Mouse (Mus musculus): ENCODE measurements at regions not wholly inside any gene's neighbourhood (a gene's known extent, or its start where the extent isn't known, plus 50 kb on each side); places are given as distances from the start of the nearest gene placed in this dataset.

DNA sequence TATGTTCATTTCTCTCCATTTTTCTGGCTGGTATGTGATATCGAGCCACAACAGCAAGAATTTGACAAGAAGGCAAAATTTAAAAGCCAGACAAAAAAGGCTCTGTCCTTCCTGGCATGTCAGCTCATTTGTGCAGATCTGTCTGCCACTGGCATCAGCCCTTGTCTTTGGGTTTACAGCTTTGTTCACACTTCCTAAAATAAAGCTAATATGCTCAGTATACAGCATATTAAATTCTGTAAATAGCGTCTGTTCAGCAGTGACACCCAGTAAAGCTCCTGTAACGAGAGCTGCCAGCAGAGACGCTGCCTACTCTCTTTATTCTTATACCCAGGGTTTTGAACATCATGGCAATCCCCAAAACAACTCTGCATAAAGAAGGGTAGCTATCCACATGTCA lies 401.5 kb downstream of the Cbln4 start:
- Histone ChIP-seq H3K27ac (ENCODE audit: insufficient read depth, low read length) (no peak overlapping the region), H3K4me1 (ENCODE audit: control insufficient read depth, insufficient read depth, low read length) (no peaks in the 10 kb centered on the region), H3K4me3 (ENCODE audit: insufficient read depth, low read length) (no peak overlapping the region)
- no peak for TF ChIP-seq POLR2A (IDR thresholded peaks at IDR 0.05; ENCODE audit: low read depth, low read length)
- TF ChIP-seq CTCF (IDR thresholded peaks at IDR 0.05; ENCODE audit: borderline replicate concordance, insufficient read depth, low read length), result no peak

DNA sequence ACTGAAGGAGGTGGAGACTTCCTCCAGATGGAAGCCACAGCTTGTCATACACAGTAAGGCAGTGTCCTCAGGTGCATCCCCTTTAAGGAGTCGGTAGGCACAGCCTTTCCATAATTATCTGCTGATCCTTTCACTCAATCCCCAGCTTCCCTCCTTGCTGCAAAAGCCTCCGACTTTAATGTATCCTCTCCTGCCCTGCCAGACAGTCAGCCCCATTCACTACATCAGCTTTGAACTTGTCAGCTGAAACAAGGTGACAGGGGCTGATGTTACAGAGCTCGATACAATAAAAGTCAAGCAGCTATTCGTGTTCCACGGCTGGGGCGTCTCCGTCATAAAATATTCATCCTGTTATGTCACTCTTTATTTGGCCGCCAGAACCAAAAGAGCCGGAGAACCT lies 402.8 kb downstream of the Cbln4 start:
- TF ChIP-seq POLR2A (IDR thresholded peaks at IDR 0.05; ENCODE audit: low read depth, low read length) (no peak), CTCF (IDR thresholded peaks at IDR 0.05; ENCODE audit: borderline replicate concordance, insufficient read depth, low read length) (no peak)
- H3K4me1 ChIP-seq (ENCODE audit: control insufficient read depth, insufficient read depth, low read length), result no peaks in the 10 kb centered on the region
- no peak overlapping the region for H3K4me3 ChIP-seq (ENCODE audit: insufficient read depth, low read length)
- H3K27ac ChIP-seq (ENCODE audit: insufficient read depth, low read length), result no peak overlapping the region

DNA sequence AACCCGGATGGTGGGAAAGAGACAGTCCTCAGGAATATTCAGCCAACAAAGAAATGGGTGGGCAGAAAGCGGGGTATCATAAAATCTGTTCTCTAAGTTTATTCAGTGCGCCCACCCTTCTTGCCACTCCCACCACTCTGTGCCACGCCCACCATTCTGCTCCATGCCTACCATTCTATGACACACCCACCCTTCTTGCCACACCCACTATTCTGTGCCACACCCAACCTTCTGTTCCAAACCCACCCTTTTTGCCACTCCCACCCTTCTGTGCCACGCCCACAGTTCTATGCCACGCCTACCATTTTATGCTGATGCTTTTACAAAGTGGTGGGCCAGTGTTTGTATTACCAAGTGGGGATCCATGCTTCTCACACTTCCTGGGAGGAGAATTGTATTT lies 404.3 kb downstream of the Cbln4 start:
- TF ChIP-seq CTCF (IDR thresholded peaks at IDR 0.05; ENCODE audit: borderline replicate concordance, insufficient read depth, low read length), result no peak
- TF ChIP-seq POLR2A (IDR thresholded peaks at IDR 0.05; ENCODE audit: low read depth, low read length), result no peak
- Histone ChIP-seq H3K27ac (ENCODE audit: insufficient read depth, low read length) (no peak overlapping the region), H3K4me1 (ENCODE audit: control insufficient read depth, insufficient read depth, low read length) (no peaks in the 10 kb centered on the region), H3K4me3 (ENCODE audit: insufficient read depth, low read length) (no peak overlapping the region)

DNA sequence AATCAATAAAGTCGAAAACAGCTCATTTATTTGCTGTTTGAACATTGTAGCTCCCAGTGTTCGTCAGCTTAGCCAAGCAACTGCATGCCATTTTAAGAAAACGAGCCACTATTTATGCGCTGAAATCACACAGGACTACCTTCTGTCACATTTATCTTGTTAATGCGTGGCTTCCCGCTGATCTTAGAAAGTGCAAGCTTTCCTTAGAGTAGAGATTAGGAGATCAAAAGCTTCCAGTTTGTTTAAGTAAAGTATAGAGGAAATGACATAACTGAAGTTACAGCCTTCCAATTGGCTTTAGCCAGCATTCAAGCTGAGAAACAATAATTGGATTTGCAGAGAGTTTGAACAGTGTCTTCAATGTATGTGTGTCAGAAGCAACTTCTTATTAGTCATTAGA lies 406.4 kb downstream of the Cbln4 start:
- TF ChIP-seq CTCF (IDR thresholded peaks at IDR 0.05; ENCODE audit: borderline replicate concordance, insufficient read depth, low read length), result no peak
- TF ChIP-seq POLR2A (IDR thresholded peaks at IDR 0.05; ENCODE audit: low read depth, low read length), result no peak
- Histone ChIP-seq H3K27ac (ENCODE audit: insufficient read depth, low read length) (no peak overlapping the region), H3K4me1 (ENCODE audit: control insufficient read depth, insufficient read depth, low read length) (no peaks in the 10 kb centered on the region), H3K4me3 (ENCODE audit: insufficient read depth, low read length) (no peak overlapping the region)

DNA sequence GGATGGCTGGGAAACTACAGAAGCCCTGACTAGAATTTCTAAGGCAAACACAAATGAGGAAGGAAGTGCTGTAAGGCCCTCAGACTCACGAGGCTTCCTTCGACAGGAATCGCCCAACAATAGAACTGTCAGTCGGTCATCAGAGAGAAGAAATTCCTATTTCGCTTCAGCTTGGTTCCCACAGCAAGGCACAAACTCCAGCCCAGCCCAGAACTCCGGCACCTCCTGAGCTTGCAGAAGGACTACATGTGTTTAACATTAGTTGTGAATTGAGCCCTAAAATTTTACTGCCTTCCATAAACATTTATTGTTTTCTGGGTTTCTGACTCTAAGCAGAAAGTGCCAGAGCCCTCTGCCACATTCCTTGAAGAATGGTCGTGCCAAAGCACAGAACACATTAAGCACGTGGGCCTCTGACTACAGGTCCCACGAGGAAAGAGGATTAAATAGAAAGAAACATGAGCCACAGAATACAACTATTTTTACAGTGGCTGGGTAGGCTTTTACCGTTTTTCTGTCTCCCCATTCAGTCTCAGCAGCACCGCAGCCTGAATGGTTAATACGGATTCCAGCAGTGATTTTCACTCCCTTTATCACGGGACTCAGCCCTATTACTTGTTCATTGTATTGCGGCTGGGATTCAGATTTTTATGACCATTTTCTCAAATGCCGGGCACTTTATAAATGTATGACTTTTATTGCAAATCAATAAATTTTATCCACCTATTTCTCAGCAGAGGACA lies 409.7 kb downstream of the Cbln4 start:
- Histone ChIP-seq H3K4me3 (ENCODE audit: insufficient read depth, low read length) (no peak overlapping the region), H3K4me1 (ENCODE audit: control insufficient read depth, insufficient read depth, low read length) (no peaks in the 10 kb centered on the region), H3K27ac (ENCODE audit: insufficient read depth, low read length) (no peak overlapping the region)
- TF ChIP-seq POLR2A (IDR thresholded peaks at IDR 0.05; ENCODE audit: low read depth, low read length) (no peak), CTCF (IDR thresholded peaks at IDR 0.05; ENCODE audit: borderline replicate concordance, insufficient read depth, low read length) (no peak)

DNA sequence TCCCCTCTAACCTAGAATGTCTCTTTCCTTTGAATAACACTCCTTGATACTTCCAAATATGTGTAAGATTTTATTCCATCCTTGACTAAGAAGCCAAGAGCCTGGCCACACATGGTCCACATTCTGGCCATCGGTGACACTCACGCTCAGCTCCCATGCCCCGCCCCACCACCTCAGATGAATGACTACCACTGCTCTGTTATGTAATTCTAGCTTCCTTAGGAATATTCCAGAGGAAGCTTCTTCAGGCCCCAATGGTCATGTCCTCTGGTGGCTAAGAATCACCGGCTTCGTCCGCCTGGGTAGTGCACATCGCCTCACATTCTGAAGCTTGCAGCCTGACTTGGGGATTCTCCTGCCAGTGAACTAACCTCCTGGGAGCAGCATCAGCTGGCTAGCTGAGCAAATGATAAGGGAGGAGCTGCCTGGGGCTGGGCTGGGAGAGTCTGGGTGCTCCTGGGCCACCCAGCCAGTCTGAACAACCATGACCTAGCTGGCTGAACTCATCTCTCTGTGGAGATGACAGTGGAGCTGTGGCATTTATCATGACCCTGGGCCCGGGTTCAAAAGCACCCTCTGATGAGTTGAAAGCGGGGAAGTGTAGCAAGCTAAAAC lies 413.1 kb downstream of the Cbln4 start:
- TF ChIP-seq CTCF (IDR thresholded peaks at IDR 0.05; ENCODE audit: borderline replicate concordance, insufficient read depth, low read length) (no peak), POLR2A (IDR thresholded peaks at IDR 0.05; ENCODE audit: low read depth, low read length) (no peak)
- Histone ChIP-seq H3K27ac (ENCODE audit: insufficient read depth, low read length) (no peak overlapping the region), H3K4me3 (ENCODE audit: insufficient read depth, low read length) (no peak overlapping the region), H3K4me1 (ENCODE audit: control insufficient read depth, insufficient read depth, low read length) (no peaks in the 10 kb centered on the region)

DNA sequence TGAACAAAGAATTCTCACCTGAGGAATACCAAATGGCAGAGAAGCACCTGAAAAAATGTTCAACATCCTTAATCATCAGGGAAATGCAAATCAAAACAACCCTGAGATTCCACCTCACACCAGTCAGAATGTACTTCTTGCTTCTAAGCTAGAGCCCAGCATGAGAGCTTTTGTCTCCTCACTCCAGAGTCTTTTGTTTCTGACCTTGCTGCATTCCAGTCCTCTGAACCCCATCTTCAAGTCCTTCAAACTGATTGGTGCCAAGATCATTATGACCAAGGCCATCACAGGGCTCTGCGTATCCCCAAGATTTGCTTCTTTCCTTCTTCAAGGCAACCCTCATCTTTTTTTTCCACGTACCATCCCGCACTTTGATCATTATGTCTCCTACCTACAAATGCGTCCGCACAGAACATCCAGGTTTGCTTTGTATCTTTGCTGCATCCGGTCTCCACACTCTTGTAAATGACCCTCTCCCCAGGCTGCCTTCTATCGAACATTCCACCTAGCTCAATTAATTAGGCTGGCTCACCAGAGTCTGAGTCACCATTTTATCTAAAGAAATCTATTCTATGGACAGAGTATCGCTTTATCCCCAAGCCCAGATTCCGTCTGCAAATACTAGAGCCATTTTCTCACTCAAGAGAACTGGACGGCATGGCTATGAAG lies 414.9 kb downstream of the Cbln4 start:
- no peaks in the 10 kb centered on the region for H3K4me1 ChIP-seq (ENCODE audit: control insufficient read depth, insufficient read depth, low read length)
- no peak overlapping the region for H3K27ac ChIP-seq (ENCODE audit: insufficient read depth, low read length)
- H3K4me3 ChIP-seq (ENCODE audit: insufficient read depth, low read length), result no peak overlapping the region
- TF ChIP-seq POLR2A (IDR thresholded peaks at IDR 0.05; ENCODE audit: low read depth, low read length), result no peak
- no peak for TF ChIP-seq CTCF (IDR thresholded peaks at IDR 0.05; ENCODE audit: borderline replicate concordance, insufficient read depth, low read length)

DNA sequence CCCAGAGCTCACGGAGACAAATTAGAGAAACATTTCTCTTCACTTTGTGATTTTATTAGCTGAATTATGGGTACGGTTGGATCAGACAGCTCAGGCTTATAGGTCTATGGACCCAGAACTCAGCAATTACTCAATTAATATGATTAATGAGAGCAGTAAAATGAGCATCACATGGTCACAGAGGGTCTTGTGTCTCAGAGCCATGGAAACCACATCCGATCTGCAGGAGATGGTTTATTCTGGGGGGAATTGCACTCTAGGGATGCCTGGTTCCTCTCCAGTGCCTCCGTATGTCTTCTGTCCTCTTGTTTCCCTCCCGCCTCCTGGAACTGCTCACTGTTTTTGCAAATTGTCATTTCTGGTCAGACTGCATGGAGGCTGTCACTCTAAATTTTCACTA lies 422.6 kb downstream of the Cbln4 start:
- Histone ChIP-seq H3K27ac (ENCODE audit: insufficient read depth, low read length) (no peak overlapping the region), H3K4me1 (ENCODE audit: control insufficient read depth, insufficient read depth, low read length) (no peaks in the 10 kb centered on the region), H3K4me3 (ENCODE audit: insufficient read depth, low read length) (no peak overlapping the region)
- TF ChIP-seq POLR2A (IDR thresholded peaks at IDR 0.05; ENCODE audit: low read depth, low read length) (no peak), CTCF (IDR thresholded peaks at IDR 0.05; ENCODE audit: borderline replicate concordance, insufficient read depth, low read length) (no peak)

DNA sequence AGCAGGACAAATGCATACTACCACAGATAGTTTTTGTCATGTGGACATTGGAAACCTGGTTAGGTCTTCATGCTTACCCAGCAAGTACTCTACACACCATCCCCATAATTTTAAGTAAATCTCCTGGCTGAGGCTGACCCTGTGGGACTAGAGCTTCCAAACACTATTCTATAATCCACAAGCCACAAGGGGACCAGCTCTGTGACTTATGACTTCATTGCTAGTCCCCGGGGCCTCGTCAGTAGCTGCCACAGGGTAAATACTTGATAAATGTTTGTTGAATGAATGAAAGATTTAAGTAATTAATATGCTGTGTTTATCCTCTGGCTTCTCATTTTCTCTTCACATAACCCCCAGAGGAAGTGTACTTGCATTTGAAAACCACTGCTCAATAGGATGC lies 423.0 kb downstream of the Cbln4 start:
- no peak overlapping the region for H3K27ac ChIP-seq (ENCODE audit: insufficient read depth, low read length)
- no peaks in the 10 kb centered on the region for H3K4me1 ChIP-seq (ENCODE audit: control insufficient read depth, insufficient read depth, low read length)
- no peak overlapping the region for H3K4me3 ChIP-seq (ENCODE audit: insufficient read depth, low read length)
- TF ChIP-seq CTCF (IDR thresholded peaks at IDR 0.05; ENCODE audit: borderline replicate concordance, insufficient read depth, low read length) (no peak), POLR2A (IDR thresholded peaks at IDR 0.05; ENCODE audit: low read depth, low read length) (no peak)

DNA sequence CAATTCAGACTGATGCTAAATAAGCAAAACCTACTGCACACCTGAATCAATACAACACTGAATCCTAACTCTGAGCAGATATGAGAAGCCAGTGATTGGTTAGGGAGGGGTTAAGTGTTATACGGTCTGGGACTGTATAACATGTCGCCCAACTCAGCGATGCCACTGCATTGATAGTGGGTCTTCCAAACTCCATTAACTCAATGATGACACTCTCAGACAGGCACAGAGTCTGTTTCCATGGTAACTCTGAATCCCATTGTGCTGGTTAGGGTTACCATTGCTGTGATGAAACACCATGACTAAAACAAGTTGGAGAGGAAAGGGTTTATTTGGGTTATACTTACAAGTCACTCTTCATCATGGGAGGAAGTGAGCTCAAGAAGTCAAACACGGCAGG lies 424.5 kb downstream of the Cbln4 start:
- H3K4me3 ChIP-seq (ENCODE audit: insufficient read depth, low read length), result no peak overlapping the region

More for the DNA sequence above, 424.5 kb downstream of the Cbln4 start:
- no peak overlapping the region for H3K27ac ChIP-seq (ENCODE audit: insufficient read depth, low read length)
- TF ChIP-seq POLR2A (IDR thresholded peaks at IDR 0.05; ENCODE audit: low read depth, low read length), result no peak
- no peak for TF ChIP-seq CTCF (IDR thresholded peaks at IDR 0.05; ENCODE audit: borderline replicate concordance, insufficient read depth, low read length)
- H3K4me1 ChIP-seq (ENCODE audit: control insufficient read depth, insufficient read depth, low read length), result no peaks in the 10 kb centered on the region
